Mouse (Mus musculus): ENCODE data around the gene Olfr285. TPM values are rescaled to one million over a fixed set of nuclear protein-coding genes. Genes with fewer than 3 reads are reported as not detected.

The Olfr285 gene
- total RNA-seq (2021) (not detected), polyA plus RNA-seq (2012; rRNA removed) (not detected in 2 replicates)
- long read RNA-seq, result 0 reads

DNA sequence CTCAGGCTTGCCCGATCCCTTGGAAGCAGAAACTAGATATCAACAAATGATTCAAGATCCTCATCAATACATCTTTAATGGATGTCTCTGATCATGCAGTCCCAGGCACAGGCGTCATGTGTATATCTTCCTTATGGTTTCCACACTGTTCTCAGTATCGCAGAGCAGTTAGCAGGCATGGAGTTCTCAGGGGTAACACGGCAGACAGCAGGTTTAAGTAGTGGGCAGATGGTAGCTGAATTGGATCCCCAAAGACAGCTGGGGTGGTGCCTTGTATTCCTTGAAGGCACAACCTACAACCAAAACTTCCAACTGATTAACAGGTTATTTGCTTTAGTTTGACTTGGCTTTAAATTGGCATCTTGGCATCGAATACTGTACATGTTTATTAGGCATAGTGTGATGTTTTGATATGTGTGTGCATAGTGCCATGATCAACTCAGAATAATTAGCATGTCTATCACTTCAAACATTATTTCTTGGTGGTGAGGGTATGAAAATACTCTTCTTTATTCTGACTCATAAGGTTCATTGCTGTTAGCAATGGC lies at the start of gene Olfr285:
TSS of gene Olfr285 (minus strand) at position 177 of the 548 bp plus-strand sequence.
- no peak for DNase-seq

DNA sequence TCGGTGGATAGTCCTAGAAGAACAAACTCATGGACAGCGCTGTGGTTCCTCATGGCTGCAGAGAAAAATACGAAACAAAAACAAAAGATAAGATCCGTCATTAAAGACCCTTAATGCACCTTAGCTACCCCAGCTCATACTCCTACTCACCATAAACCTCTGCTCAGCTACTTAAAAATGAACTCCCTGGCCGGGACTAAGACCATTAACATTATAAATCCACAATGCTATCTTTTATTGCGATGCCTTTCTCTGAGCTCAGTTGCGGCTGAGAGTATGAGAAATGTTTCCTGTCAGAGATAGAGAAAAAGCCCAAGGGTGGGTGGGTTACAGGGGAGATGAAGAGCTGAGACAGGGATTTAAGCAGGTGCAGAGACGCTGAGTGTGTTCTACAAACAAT lies 23.7 kb upstream of the Olfr285 start, which contains the start of gene Olfr284:
TSS of gene Olfr284 (minus strand) at position 101 of the 400 bp plus-strand sequence.
- no peak for DNase-seq

DNA sequence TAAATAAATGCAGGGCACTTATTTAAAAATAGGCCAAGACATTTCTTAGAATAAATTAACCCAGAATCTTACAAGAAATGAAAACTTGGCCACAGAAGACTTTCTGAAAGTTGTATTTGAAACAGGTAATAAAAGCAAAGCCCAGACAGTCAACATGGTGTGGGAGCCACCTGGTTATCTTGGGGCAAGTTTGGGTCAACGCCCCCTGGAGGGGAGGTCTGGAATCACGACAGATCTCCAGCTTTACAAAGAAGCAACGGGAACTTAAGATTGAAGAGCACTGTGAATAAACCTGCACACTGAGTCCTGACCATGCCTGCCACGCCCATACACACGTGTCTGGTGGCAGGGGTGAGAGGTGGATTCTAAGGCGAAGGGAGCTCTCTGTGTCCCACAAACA lies 1.4 kb downstream of the Olfr285 start:
- no peak for DNase-seq

DNA sequence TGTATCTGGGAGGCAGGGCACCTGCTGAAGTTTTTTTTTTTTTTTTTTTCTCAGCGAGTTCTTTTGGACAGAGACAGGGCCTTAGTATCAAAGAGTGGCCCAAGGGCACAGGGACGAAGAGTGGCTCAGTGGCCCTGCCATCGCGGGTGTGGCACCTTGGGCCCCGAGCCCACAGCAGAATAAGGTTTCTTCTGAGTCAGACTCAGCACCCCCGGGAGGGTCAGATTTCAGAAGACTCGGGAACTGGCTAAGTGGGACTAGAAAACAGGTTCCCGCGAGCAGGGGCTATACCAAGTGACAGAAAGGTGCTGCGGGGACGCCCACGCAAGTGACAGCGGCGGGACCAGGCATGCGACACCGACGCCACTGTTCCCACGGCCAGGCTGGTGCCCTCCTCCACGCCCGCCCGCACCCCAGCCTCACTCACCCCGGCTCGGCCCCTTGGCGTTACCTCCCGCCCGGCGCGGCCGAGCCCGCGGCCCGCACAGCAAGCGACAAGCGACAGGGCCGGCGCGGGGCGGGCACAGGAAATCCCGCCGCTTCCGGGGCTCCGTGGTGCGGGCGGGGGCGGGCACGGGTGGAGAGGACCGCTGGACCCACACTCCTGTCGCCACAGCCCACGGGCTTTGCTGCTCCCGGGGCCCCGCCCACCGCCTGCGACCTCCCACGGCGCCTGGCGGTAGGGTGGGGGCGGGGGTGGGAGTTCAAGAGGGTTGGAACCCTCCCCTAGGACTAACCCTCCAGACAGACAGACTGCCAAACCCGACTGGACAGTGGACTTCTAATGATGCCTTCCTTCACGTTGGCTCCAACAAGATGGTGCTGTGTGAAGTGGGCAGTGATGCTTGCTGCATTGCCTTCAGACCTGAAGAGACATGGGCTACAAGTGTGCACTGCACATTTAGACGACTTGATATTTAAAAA lies 21.3 kb downstream of the Olfr285 start, which contains the start of gene Zfp641:
TSS of gene Zfp641 (minus strand) at position 534 of the 924 bp plus-strand sequence.
- peak; percentile 81 for DNase-seq

DNA sequence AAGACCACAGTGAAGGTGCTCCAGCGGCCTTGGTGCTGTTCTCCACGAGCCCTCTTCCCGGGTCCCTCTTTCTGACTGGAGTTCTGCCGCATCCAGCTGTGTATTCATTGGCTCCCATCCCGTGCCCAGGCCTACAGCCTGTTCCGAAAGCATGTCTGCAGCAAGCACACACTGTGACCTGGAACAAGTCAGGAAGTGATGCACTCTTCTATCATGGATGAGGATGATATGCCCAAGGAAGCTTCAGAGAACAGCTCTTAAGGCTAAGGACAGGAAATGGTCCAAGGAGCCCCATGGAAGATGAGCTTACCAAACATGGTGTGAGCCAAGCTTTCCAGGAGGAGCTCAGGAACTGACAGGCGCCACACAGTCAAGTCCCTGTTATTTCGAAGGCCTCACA lies 23.5 kb downstream of the Olfr285 start:
- no peak for DNase-seq

DNA sequence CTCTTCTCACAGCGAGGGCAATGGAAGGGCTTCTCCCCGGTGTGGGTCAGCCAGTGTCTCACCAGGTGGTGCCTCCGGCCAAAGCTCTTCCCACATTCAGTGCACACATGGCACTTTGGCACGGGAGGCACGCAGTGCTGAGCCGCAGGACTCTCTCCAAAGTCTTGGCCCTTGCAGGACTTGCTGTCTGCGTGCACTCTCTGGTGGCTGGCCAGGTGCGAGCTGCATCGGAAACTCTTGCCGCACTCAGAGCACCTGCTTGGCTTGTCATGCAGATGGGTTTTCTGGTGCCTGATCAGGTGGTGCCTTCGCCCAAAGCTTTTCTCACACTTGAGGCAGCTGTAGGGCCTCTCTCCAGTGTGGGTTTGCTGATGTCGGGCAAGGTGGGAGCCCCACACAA lies 28.6 kb downstream of the Olfr285 start:
- DNase-seq, result no peak

DNA sequence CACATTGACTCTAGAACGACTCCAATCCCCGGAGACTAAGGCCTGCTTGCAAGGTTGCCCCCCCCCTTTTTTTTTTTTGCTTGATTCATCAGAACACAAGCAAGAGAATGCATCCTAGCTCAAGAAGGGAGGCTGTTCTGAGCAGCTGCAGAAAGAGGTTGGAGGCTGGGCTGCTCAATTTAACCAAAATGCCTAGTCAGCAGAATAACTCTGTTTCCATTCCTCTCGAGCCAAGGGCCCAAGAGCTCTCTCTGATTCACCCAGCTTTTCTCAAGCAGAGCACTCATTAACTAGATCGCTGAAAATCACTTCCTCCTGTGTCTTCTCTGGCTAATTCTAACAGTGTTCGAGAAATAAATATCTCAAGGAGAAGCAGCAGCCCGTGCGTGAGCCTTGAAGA lies 30.7 kb downstream of the Olfr285 start:
- DNase-seq, result no peak

Other genes starting within 250 kb of the Olfr285 start
- 10 to 100 TPM; 46.1 to 73.6 TPM for gene Pfkm, start 224.8 kb downstream of the Olfr285 start, total RNA-seq (2021)
- 30.0 and 33.5 TPM in 2 replicates for gene Pfkm, start 224.8 kb downstream of the Olfr285 start, polyA plus RNA-seq (2012; rRNA removed)
- 10 to 100 TPM; 15.7 to 16.5 TPM for gene Senp1, start 223.6 kb downstream of the Olfr285 start, total RNA-seq (2021)
- 4.1 and 5.1 TPM in 2 replicates for gene Senp1, start 223.6 kb downstream of the Olfr285 start, polyA plus RNA-seq (2012; rRNA removed)
- gene Asb8, start 151.7 kb downstream of the Olfr285 start, total RNA-seq (2021), result 10 to 100 TPM; 37.3 to 43.0 TPM
- gene Asb8, start 151.7 kb downstream of the Olfr285 start, polyA plus RNA-seq (2012; rRNA removed), result 25.3 and 28.5 TPM in 2 replicates
- under 1 TPM; 0.75 to 0.90 TPM for gene Ccdc184, start 150.2 kb downstream of the Olfr285 start, total RNA-seq (2021)
- gene Ccdc184, start 150.2 kb downstream of the Olfr285 start, polyA plus RNA-seq (2012; rRNA removed), result 1.0 and 1.5 TPM in 2 replicates
- not detected for gene Olfr288, start 121.8 kb downstream of the Olfr285 start, total RNA-seq (2021)
- not detected in 2 replicates for gene Olfr288, start 121.8 kb downstream of the Olfr285 start, polyA plus RNA-seq (2012; rRNA removed)
- gene Gm44579, start 96.4 kb downstream of the Olfr285 start, total RNA-seq (2021), result not detected
- gene Gm44579, start 96.4 kb downstream of the Olfr285 start, polyA plus RNA-seq (2012; rRNA removed), result not detected in 2 replicates
- gene Olfr287, start 96.3 kb downstream of the Olfr285 start, total RNA-seq (2021), result not detected
- gene Olfr287, start 96.3 kb downstream of the Olfr285 start, polyA plus RNA-seq (2012; rRNA removed), result not detected in 2 replicates
- gene Olfr286, start 82.9 kb downstream of the Olfr285 start, total RNA-seq (2021), result not detected
- gene Olfr286, start 82.9 kb downstream of the Olfr285 start, polyA plus RNA-seq (2012; rRNA removed), result not detected in 2 replicates
- not detected for gene H1fnt, start 60.1 kb downstream of the Olfr285 start, total RNA-seq (2021)
- not detected in 2 replicates for gene H1fnt, start 60.1 kb downstream of the Olfr285 start, polyA plus RNA-seq (2012; rRNA removed)
- 1 to 10 TPM; 3.2 to 3.8 TPM for gene Zfp641, start 21.2 kb downstream of the Olfr285 start, total RNA-seq (2021)
- 2.3 and 2.5 TPM in 2 replicates for gene Zfp641, start 21.2 kb downstream of the Olfr285 start, polyA plus RNA-seq (2012; rRNA removed)
- gene Olfr284, start 23.6 kb upstream of the Olfr285 start, total RNA-seq (2021), result not detected
- gene Olfr284, start 23.6 kb upstream of the Olfr285 start, polyA plus RNA-seq (2012; rRNA removed), result not detected in 2 replicates
- gene Olfr283, start 63.6 kb upstream of the Olfr285 start, total RNA-seq (2021), result not detected
- not detected in 2 replicates for gene Olfr283, start 63.6 kb upstream of the Olfr285 start, polyA plus RNA-seq (2012; rRNA removed)
- gene Olfr282, start 113.9 kb upstream of the Olfr285 start, total RNA-seq (2021), result not detected
- gene Olfr282, start 113.9 kb upstream of the Olfr285 start, polyA plus RNA-seq (2012; rRNA removed), result not detected in 2 replicates
- gene Olfr281, start 135.2 kb upstream of the Olfr285 start, total RNA-seq (2021), result not detected
- not detected in 2 replicates for gene Olfr281, start 135.2 kb upstream of the Olfr285 start, polyA plus RNA-seq (2012; rRNA removed)
- gene OR5BS1P, start 152.5 kb upstream of the Olfr285 start, total RNA-seq (2021), result not detected
- not detected in 2 replicates for gene OR5BS1P, start 152.5 kb upstream of the Olfr285 start, polyA plus RNA-seq (2012; rRNA removed)
- gene Lalba, start 165.4 kb upstream of the Olfr285 start, total RNA-seq (2021), result not detected
- gene Lalba, start 165.4 kb upstream of the Olfr285 start, polyA plus RNA-seq (2012; rRNA removed), result not detected in 2 replicates
- gene Olfr279, start 175.0 kb upstream of the Olfr285 start, total RNA-seq (2021), result not detected
- gene Olfr279, start 175.0 kb upstream of the Olfr285 start, polyA plus RNA-seq (2012; rRNA removed), result not detected in 2 replicates
- gene Kansl2, start 216.9 kb upstream of the Olfr285 start, total RNA-seq (2021), result 10 to 100 TPM; 70.7 to 99.0 TPM
- gene Kansl2, start 216.9 kb upstream of the Olfr285 start, polyA plus RNA-seq (2012; rRNA removed), result 44.6 and 49.5 TPM in 2 replicates